Comparison of ENCODE assay signal across 16 mouse cellular contexts in the genomic region with DNA sequence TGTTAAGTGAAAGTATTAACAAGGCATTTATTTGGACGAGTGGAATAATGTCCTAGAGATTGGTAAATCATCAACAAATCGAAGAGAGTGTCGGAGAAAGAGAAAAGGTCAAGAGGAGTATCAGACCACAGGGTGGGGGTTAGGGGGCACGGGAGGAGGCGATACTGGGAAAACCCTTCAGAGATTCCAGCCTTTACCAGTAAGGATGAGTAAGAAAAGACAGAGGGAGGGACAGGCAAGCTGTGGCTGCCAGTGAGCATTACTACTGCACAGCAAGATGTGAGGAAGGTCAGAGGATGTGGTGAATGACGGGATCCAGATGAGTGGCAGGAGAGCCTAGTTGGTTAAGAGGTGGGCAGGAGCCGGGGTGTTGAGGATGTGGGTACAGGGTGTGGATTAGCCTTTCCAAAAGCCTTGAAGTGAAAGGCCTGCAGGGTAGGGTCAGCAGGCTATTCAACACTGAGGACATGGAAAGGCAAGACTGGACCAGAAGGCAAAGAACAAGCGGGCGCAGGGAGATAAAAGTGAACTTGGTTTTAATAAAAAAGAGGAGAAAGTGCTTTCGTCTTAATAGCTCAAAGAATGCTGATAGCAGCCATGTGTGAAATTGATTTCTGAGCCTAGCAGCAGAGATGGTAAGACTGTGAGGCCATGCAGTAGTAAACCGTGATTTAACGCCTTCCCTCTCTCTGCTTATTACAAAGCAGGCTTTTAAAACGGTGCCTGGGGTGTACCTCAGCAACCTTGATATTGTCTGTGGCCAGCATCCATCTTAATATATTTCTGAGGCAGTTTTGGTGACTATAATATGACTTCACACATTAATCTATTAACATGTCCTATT.
DNase-seq lines count a peak whose midpoint lies in the region; ATAC-seq lines count a peak whose summit lies in the region.
"Had no signal": no experiment of that assay in that cellular context is flagged by ENCODE, and none has a peak within 500 bp of the region (broad histone marks: within the 10 kb centered on the region; RNA-seq: fewer than 3 reads in every experiment).

No protein-coding gene starts in this region.

- DNase-seq in embryo, embryonic 10 days (ENCODE audit: low spot score): peak; percentile 9
- no peak for DNase-seq in embryo, embryonic 10.5 days (ENCODE audit: low spot score)
- peak; percentile 17 for DNase-seq in 3T3-L1 (ENCODE audit: low read depth, low spot score)
- peak; percentile 66 for DNase-seq in midbrain, embryonic 14.5 days
- no peak for DNase-seq in right cerebral cortex, postnatal 25 days
- DNase-seq in right cerebral cortex, postnatal 10 days (ENCODE audit: low spot score in 2 of 2): no peak
- DNase-seq in urinary bladder, postnatal 14 days (ENCODE audit: low spot score): no peak
- DNase-seq: cerebellum, adult 9-10 months; gastrocnemius, postnatal 10 days; liver, embryonic 13.5 days; right cerebral cortex, postnatal 4 days; thymus, adult 18-20 months had no signal

- H3K36me3 ChIP-seq in hindbrain, embryonic 13.5 days: no peaks in the 10 kb centered on the region
- H3K36me3 ChIP-seq in midbrain, embryonic 14.5 days (ENCODE audit: control insufficient read depth, insufficient read depth, low read length): no peaks in the 10 kb centered on the region
- H3K36me3 ChIP-seq: heart, embryonic 12.5 days; liver, embryonic 13.5 days had no signal

- no peak overlapping the region for H3K4me2 ChIP-seq in hindbrain, embryonic 13.5 days
- no peak overlapping the region for H3K4me2 ChIP-seq in midbrain, embryonic 14.5 days (ENCODE audit: low read length)
- H3K4me2 ChIP-seq: heart, embryonic 12.5 days; liver, embryonic 13.5 days had no signal

- 51% methylated on average over 13 of the region's 13 CpGs for WGBS in hindbrain, embryonic 13.5 days
- 22% methylated on average over 13 of the region's 13 CpGs for WGBS in midbrain, embryonic 14.5 days

- H3K9ac ChIP-seq in hindbrain, embryonic 13.5 days: no peak overlapping the region
- H3K9ac ChIP-seq in midbrain, embryonic 14.5 days (replicated peaks; ENCODE audit: low read length): no peak overlapping the region
- H3K9ac ChIP-seq: heart, embryonic 12.5 days; liver, embryonic 13.5 days had no signal

- H3K27ac ChIP-seq in hindbrain, embryonic 13.5 days: peak overlapping the region; percentile 62
- peak overlapping the region; percentile 53; the same call in 1 of the 2 replicates for H3K27ac ChIP-seq in midbrain, embryonic 14.5 days (replicated peaks; ENCODE audit: low read depth, low read length)
- H3K27ac ChIP-seq: layer of hippocampus, adult 2 months; liver, embryonic 13.5 days had no signal

- no peaks in the 10 kb centered on the region for H3K9me3 ChIP-seq in hindbrain, embryonic 13.5 days
- H3K9me3 ChIP-seq in midbrain, embryonic 14.5 days (ENCODE audit: control insufficient read depth, low read length): no peaks in the 10 kb centered on the region
- H3K9me3 ChIP-seq: heart, embryonic 12.5 days; liver, embryonic 13.5 days had no signal

- H3K4me3 ChIP-seq in hindbrain, embryonic 13.5 days: no peak overlapping the region
- no peak overlapping the region for H3K4me3 ChIP-seq in midbrain, embryonic 14.5 days (replicated peaks; ENCODE audit: low read depth, low read length)
- H3K4me3 ChIP-seq: heart, embryonic 12.5 days; layer of hippocampus, adult 2 months; liver, embryonic 13.5 days had no signal

- no peaks in the 10 kb centered on the region for H3K27me3 ChIP-seq in hindbrain, embryonic 13.5 days
- H3K27me3 ChIP-seq in midbrain, embryonic 14.5 days (ENCODE audit: control insufficient read depth, insufficient read depth, low read length): no peaks in the 10 kb centered on the region
- H3K27me3 ChIP-seq: heart, embryonic 12.5 days; liver, embryonic 13.5 days; Patski had no signal

- peaks cover 20% of the 10 kb centered on the region for H3K4me1 ChIP-seq in hindbrain, embryonic 13.5 days (replicated peaks)
- peaks cover 9% of the 10 kb centered on the region; the same call in 1 of the 2 replicates for H3K4me1 ChIP-seq in midbrain, embryonic 14.5 days (ENCODE audit: control insufficient read depth, insufficient read depth, low read length)
- H3K4me1 ChIP-seq: liver, embryonic 13.5 days had no signal

- peak; percentile 89 for ATAC-seq in hindbrain, embryonic 13.5 days (ENCODE audit: low FRiP score)
- ATAC-seq in midbrain, embryonic 14.5 days (ENCODE audit: low FRiP score, low TSS enrichment): peak; percentile 46; the same call in 1 of the 2 replicates
- ATAC-seq: Patski had no signal

Comparison
In these comparisons a context has a peak if more than half of its experiments do, and no peak if none do; other contexts are left out.
1. DNase-seq: peak in embryo, embryonic 10 days (single experiment), 3T3-L1 (single experiment) and midbrain, embryonic 14.5 days (single experiment); none in embryo, embryonic 10.5 days (single experiment), right cerebral cortex, postnatal 25 days (single experiment), right cerebral cortex, postnatal 10 days (0 of 2) and urinary bladder, postnatal 14 days (single experiment).